Mouse (Mus musculus) liver, embryonic 15.5 days (tissue): ENCODE measurements at regions not wholly inside any gene's neighbourhood (a gene's known extent, or its start where the extent isn't known, plus 50 kb on each side); places are given as distances from the start of the nearest gene placed in this dataset.

Experiments used
- ATAC-seq: fragments of 200-750 bp; cut with Nextera tagmentation; 2 replicates; pipeline ENCODE4 v1.8.0; 2017; ENCODE audit warnings: moderate number of reproducible peaks, mild to moderate bottlenecking, moderate library complexity; ENCODE audit not compliant: insufficient read depth
- H3K27ac ChIP-seq: fragments of 300-500 bp; sonication (generic); replicated peaks from 2 replicates; pipeline ENCODE4 v1.5.1; 2015; ENCODE audit warnings: mild to moderate bottlenecking, inconsistent platforms
- H3K27me3 ChIP-seq: fragments of 300-500 bp; sonication (generic); 2 replicates; pipeline ENCODE4 v1.6.1; 2015; ENCODE audit warnings: mild to moderate bottlenecking, inconsistent platforms
- H3K36me3 ChIP-seq: fragments of 300-500 bp; sonication (generic); replicated peaks from 2 replicates; pipeline ENCODE4 v1.6.1; 2015; ENCODE audit warnings: moderate library complexity, mild to moderate bottlenecking, inconsistent platforms
- H3K4me1 ChIP-seq: fragments of 300-500 bp; sonication (generic); replicated peaks from 2 replicates; pipeline ENCODE4 v1.6.1; 2015; ENCODE audit warnings: inconsistent platforms
- H3K4me2 ChIP-seq: fragments of 300-500 bp; sonication (generic); 2 replicates; pipeline ENCODE4 v1.6.1; 2015; ENCODE audit warnings: moderate library complexity, mild to moderate bottlenecking, inconsistent platforms
- H3K4me3 ChIP-seq: fragments of 300-500 bp; sonication (generic); replicated peaks from 2 replicates; pipeline ENCODE4 v1.5.1; 2015; ENCODE audit warnings: mild to moderate bottlenecking, inconsistent platforms
- H3K9ac ChIP-seq: fragments of 300-500 bp; sonication (generic); 2 replicates; pipeline ENCODE4 v1.6.1; 2015; ENCODE audit warnings: moderate library complexity, mild to moderate bottlenecking, inconsistent platforms
- H3K9me3 ChIP-seq: fragments of 300-500 bp; sonication (generic); replicated peaks from 2 replicates; pipeline ENCODE4 v1.6.1; 2016; ENCODE audit warnings: inconsistent platforms
- WGBS: fragments of 180-500 bp; shearing (Covaris S2); methylation state at CpG from one replicate; pipeline ENCODE4 v1.1.7; 2015; ENCODE audit warnings: mixed read lengths; ENCODE audit not compliant: insufficient replicate concordance; 5-methylcytosine and 5-hydroxymethylcytosine counted together

DNA sequence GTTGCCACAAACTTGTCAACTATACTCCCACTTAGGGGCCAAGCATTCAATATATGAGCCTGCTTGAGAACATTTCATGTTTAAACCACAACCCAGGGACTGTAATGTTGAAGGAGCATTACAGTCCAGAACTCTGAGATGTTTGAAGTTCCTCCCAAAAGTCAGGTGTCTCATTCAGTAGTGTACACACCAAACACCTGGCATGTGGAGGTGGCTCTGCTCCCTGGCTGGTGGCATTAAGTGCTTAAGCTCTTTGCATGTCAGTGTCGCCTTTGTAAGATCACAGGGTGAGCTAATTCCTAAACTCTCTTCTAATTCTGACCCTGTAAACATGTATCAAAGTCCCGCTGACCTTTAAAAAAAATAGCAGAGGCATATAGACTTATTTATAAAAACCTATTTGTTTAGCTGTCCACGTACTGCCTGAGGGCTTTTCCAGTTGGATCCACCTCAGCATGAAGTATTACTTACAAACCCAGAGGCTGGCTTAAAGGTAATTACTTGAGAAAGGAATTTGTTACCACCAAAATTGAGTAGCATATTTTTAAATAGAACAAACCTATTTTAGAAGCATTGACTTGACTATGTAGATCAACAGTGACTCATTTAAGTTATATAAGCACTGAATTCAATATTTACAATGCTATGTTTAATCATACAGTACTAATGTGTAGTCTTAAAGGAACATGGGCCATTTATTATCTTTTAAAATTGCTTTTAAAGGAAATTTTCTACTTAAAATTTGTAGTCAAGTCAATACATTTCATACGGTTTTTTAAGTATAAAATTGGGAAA, 276.3 kb upstream of the Fermt1 start:
- ATAC-seq = no peak
- 49% methylated on average over 4 of the region's 4 CpGs for WGBS
- Histone ChIP-seq H3K27me3 (no peaks in the 10 kb centered on the region), H3K27ac (no peak overlapping the region), H3K4me2 (no peak overlapping the region), H3K4me1 (no peaks in the 10 kb centered on the region), H3K36me3 (no peaks in the 10 kb centered on the region), H3K9ac (no peak overlapping the region), H3K9me3 (no peaks in the 10 kb centered on the region), H3K4me3 (no peak overlapping the region)

DNA sequence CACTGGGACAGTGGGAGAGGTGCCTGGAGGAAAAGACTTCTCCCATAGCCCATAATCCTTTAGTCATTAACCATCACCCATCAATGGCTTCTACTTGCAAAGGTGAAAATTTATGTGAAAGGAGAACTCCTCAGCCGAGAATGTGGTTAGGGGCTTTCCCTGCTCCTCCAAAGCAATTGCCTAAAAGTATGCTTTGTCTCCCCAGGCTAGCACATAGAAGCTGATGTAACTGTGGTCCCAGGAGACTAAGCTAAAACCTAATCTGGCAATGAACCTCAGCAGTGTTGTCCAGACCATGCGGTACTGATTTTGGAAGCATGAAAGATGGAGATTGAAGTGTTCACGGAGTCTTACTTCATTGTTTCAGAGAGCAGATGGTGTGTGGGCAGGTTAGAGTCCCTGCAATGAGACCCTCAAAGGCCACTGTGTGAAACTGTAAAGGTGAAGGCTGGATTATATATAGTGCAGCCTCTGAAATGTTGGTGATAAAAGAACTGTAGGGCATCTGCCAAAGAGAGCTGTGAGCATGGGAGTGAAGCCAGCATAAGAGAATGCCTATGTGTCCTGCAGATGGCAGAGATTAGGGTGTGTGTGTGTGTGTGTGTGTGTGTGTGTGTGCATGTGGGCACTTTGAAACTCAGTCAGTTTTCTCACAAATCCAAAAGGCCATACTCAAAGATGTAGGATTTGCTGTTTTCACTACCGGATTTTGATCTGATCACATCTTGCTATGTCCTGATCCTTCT, 289.6 kb upstream of the Fermt1 start:
- ATAC-seq = no peak
- no peak overlapping the region for H3K9ac ChIP-seq
- WGBS = 47% methylated on average over 4 of the region's 4 CpGs

DNA sequence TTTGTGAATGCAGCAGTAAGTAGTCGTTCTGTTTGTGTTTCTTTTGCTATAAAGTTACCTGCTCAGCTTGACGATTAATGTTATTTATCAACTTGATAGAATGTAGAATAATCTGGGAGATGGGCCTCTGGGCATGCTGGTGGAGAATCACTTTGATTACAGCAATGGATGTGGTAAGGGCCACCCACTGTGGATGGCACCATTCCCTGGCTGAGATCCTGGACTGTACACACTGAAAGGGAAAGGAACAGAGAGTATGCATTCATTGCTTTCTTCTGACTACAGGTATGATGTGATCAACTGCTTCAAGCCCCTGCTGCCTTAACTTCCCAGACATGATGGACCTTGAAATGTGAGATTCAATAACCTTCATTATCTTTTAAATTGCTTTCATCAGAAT, 299.8 kb upstream of the Bmp2 start:
- ATAC-seq = no peak
- Histone ChIP-seq H3K36me3 (no peaks in the 10 kb centered on the region), H3K4me2 (no peak overlapping the region), H3K27ac (no peak overlapping the region), H3K4me1 (no peaks in the 10 kb centered on the region), H3K9me3 (no peaks in the 10 kb centered on the region), H3K9ac (no peak overlapping the region), H3K27me3 (no peaks in the 10 kb centered on the region), H3K4me3 (no peak overlapping the region)
- 56% methylated on average over 2 of the region's 2 CpGs for WGBS

More for the DNA sequence above, 289.6 kb upstream of the Fermt1 start:
- H3K4me3 ChIP-seq = no peak overlapping the region
- H3K4me2 ChIP-seq = no peak overlapping the region
- H3K27me3 ChIP-seq = no peaks in the 10 kb centered on the region
- H3K36me3 ChIP-seq = no peaks in the 10 kb centered on the region
- H3K4me1 ChIP-seq = no peaks in the 10 kb centered on the region
- no peak overlapping the region for H3K27ac ChIP-seq
- no peaks in the 10 kb centered on the region for H3K9me3 ChIP-seq

GRCm38 (mm10) chr2:133274424-133274823, 277.5 kb upstream of the Bmp2 start:
- Histone ChIP-seq H3K4me2 (no peak overlapping the region), H3K27me3 (no peaks in the 10 kb centered on the region), H3K9ac (no peak overlapping the region), H3K27ac (no peak overlapping the region), H3K4me3 (no peak overlapping the region), H3K4me1 (no peaks in the 10 kb centered on the region), H3K9me3 (no peaks in the 10 kb centered on the region), H3K36me3 (no peaks in the 10 kb centered on the region)
- WGBS = 37% methylated on average over 4 of the region's 4 CpGs
- ATAC-seq = no peak

GRCm38 (mm10) chr2:133278546-133278945, 273.4 kb upstream of the Bmp2 start:
- WGBS = 30% methylated on average over 4 of the region's 4 CpGs
- H3K27ac ChIP-seq = no peak overlapping the region
- no peak overlapping the region for H3K4me2 ChIP-seq
- H3K4me1 ChIP-seq = no peaks in the 10 kb centered on the region
- H3K36me3 ChIP-seq = no peaks in the 10 kb centered on the region
- no peak for ATAC-seq
- no peak overlapping the region for H3K9ac ChIP-seq
- no peaks in the 10 kb centered on the region for H3K9me3 ChIP-seq
- no peaks in the 10 kb centered on the region for H3K27me3 ChIP-seq
- no peak overlapping the region for H3K4me3 ChIP-seq

- ATAC-seq = no peak
- H3K4me1 ChIP-seq = no peaks in the 10 kb centered on the region
Measured at GRCm38 (mm10) chr2:133279275-133279674, 272.7 kb upstream of the Bmp2 start.

GRCm38 (mm10) chr2:133282692-133283091, 269.3 kb upstream of the Bmp2 start:
- no peak for ATAC-seq
- H3K9ac ChIP-seq = no peak overlapping the region
- WGBS = 65% methylated on average over 5 of the region's 5 CpGs

More at GRCm38 (mm10) chr2:133279275-133279674, 272.7 kb upstream of the Bmp2 start:
- WGBS = 44% methylated on average over 4 of the region's 4 CpGs
- no peak overlapping the region for H3K27ac ChIP-seq
- H3K4me3 ChIP-seq = no peak overlapping the region
- no peak overlapping the region for H3K4me2 ChIP-seq
- H3K9ac ChIP-seq = no peak overlapping the region
- no peaks in the 10 kb centered on the region for H3K9me3 ChIP-seq
- no peaks in the 10 kb centered on the region for H3K27me3 ChIP-seq
- H3K36me3 ChIP-seq = no peaks in the 10 kb centered on the region

GRCm38 (mm10) chr2:133283709-133284108, 268.2 kb upstream of the Bmp2 start:
- Histone ChIP-seq H3K4me1 (no peaks in the 10 kb centered on the region), H3K4me3 (no peak overlapping the region), H3K27me3 (no peaks in the 10 kb centered on the region), H3K9me3 (no peaks in the 10 kb centered on the region), H3K4me2 (no peak overlapping the region), H3K9ac (no peak overlapping the region), H3K36me3 (no peaks in the 10 kb centered on the region), H3K27ac (no peak overlapping the region)
- no peak for ATAC-seq
- WGBS = 18% methylated on average over 1 of the region's 1 CpGs

More at GRCm38 (mm10) chr2:133282692-133283091, 269.3 kb upstream of the Bmp2 start:
- Histone ChIP-seq H3K27ac (no peak overlapping the region), H3K4me2 (no peak overlapping the region), H3K36me3 (no peaks in the 10 kb centered on the region), H3K4me3 (no peak overlapping the region), H3K27me3 (no peaks in the 10 kb centered on the region), H3K4me1 (no peaks in the 10 kb centered on the region), H3K9me3 (no peaks in the 10 kb centered on the region)

- no peak overlapping the region for H3K27ac ChIP-seq
- no peak overlapping the region for H3K9ac ChIP-seq
- H3K9me3 ChIP-seq = no peaks in the 10 kb centered on the region
- no peak for ATAC-seq
- no peaks in the 10 kb centered on the region for H3K36me3 ChIP-seq
- 60% methylated on average over 7 of the region's 7 CpGs for WGBS
- H3K4me1 ChIP-seq = no peaks in the 10 kb centered on the region
- H3K4me2 ChIP-seq = no peak overlapping the region
- no peak overlapping the region for H3K4me3 ChIP-seq
- no peaks in the 10 kb centered on the region for H3K27me3 ChIP-seq
Measured at GRCm38 (mm10) chr2:133294136-133294535, 257.8 kb upstream of the Bmp2 start.

DNA sequence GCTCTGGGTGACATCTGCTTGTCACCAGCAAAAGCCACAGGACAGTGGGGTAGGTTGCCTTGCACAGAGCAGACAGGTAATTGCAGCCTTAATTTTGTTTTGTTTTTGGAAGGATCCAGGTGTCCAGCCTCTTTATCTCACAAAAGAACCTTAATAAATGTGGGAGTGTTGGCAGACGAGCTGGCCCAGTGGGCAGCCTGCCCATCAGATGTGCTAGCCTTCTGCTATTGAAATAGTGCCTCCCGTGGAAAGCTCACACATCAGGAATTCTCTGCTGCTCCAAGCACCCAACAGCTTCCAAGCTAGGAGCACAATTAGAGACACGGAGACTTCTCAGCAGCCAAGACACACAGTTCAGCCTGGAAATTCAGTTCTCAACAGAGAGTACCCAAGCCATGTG, 246.0 kb upstream of the Bmp2 start:
- H3K9ac ChIP-seq = no peak overlapping the region
- no peak overlapping the region for H3K4me3 ChIP-seq
- no peaks in the 10 kb centered on the region for H3K4me1 ChIP-seq
- no peak for ATAC-seq
- 54% methylated on average over 3 of the region's 3 CpGs for WGBS
- H3K4me2 ChIP-seq = no peak overlapping the region
- no peaks in the 10 kb centered on the region for H3K36me3 ChIP-seq
- H3K27ac ChIP-seq = no peak overlapping the region
- H3K27me3 ChIP-seq = no peaks in the 10 kb centered on the region
- no peaks in the 10 kb centered on the region for H3K9me3 ChIP-seq

DNA sequence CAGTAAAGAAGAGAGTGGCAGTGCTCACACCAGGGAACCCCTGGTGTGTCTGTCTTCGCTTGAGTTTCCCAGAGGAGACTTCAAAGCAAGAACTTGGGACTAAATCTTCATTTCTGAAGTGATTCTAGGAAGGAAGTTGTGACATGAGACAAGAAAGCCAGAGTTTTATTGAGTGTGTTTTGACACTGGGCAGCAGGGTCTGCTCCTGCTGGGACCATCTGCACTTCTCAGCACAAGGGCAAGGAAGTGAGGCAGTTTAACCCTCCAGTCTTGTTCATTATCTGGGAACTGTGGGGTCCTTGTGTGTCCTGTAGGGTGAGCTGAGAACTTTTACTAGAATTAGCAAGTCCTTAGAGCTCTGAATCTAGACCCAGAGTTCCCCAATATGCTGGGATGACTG, 241.0 kb upstream of the Bmp2 start:
- H3K4me2 ChIP-seq = no peak overlapping the region
- no peak overlapping the region for H3K4me3 ChIP-seq

More for the DNA sequence above, 241.0 kb upstream of the Bmp2 start:
- no peak overlapping the region for H3K9ac ChIP-seq
- H3K27ac ChIP-seq = no peak overlapping the region
- no peaks in the 10 kb centered on the region for H3K9me3 ChIP-seq
- no peaks in the 10 kb centered on the region for H3K4me1 ChIP-seq
- ATAC-seq = no peak
- H3K27me3 ChIP-seq = no peaks in the 10 kb centered on the region
- 24% methylated on average over 1 of the region's 1 CpGs for WGBS
- H3K36me3 ChIP-seq = no peaks in the 10 kb centered on the region
